Mouse (Mus musculus): ENCODE data around the gene Rnf130.

Gene Rnf130

DNA sequence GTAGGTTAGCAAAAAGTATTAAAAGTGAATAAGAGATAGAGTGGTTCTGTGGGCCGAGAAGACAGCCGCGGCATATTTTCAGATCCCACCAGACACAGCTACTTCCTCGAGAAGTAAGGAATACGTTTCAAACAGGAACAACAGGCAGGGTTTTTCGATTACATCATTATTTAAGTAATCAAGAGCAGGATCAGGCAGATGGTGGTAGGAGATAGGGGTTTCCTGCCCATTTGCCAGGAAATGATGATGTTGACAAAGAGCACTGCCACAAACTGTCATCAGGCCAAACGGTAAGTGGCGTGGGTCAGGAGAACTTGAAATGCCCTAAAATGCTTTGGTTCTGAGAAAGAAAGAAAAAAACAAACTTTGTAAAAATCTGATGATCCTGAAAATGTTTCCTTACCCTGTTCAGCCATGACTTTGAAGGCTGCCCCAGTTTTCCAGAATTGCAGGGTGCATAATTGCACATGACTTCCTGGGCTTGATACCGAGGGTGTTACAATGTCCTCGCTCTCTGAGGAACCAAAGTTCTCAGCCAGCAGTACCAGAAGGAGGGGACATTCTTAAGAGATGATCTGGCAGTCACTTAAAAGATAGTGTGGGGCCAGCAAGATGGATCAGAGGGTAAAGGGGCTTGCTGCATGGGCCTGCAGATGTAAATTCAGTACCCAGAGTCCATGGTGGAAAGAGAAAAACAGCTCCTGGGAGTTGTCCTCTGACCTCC lies 109.2 kb downstream of the Rnf130 start:
- DNase-seq (ENCODE audit: low spot score in 2 of 2) = no peak

DNA sequence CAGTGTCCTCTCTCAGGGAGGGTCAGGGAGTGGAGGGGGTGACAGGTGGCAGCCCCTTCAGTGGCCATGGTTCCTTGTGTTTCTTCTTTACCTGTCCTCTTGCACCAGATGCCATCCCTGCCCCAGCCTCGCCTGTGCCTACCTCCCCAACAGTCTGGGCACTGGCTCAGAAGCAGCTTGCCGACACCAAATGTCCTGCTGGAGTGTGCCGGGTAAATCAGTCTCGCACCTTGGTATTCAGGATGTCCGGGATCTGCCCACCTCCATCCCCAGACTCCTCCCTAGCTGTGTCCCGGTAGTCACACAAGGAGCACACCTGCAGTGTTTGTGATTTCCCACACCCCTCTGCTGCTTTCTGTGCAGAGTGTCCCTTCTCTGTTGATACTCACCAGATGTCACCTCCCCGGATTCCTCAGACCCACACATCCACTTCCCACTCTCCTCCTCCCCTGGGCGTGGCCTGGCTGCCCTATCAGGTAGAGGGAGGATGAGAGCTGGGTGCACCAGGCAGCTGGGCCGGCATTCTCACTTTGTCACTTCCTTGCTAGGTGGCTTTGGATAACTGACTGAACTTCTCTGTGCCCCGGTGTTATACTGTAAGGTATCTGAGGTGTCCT lies 113.2 kb downstream of the Rnf130 start:
- no peak for DNase-seq (ENCODE audit: low spot score in 2 of 2)

- no peak for DNase-seq (ENCODE audit: low spot score in 2 of 2)
Measured at GRCm38 (mm10) chr11:50139571-50139970, 114.4 kb downstream of the Rnf130 start.

DNA sequence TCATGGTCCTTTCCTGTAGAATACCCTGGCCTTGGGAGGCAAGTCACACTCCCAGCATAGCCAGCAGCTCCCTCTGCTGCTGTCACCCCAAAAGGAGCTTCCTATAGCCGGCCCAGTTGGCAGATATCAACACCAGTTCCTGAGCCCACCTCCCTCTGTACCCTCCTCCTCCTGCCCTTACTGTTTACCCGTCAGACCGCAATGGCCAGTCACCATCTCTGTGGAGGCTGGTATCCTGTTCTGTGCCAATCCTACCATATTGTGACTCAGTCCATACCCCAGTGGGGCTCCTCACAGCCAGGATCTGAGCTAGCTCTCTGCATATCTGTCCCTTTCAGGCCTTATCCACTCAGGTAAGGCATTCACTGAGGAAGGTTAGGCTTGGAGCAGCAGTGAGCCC lies 120.4 kb downstream of the Rnf130 start:
- no peak for DNase-seq (ENCODE audit: low spot score in 2 of 2)

DNA sequence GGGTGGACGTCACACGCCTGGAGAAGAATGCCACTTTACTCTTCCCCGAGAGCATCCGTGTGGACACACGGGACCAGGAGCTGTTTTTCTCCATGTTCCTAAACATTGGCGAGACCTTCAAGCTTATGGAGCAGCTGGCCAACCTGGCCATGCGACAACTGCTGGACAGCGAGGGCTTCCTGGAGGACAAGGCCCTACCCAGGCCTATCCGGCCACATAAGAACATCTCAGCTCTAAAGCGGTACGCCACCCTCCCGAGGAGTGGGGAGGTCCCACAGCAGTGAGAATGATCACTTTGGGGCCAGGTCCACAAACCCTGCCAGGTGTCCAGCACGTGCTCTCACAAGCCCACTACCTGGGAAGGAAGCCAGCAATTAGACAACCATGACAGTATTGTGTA lies 121.0 kb downstream of the Rnf130 start:
- no peak for DNase-seq (ENCODE audit: low spot score in 2 of 2)

DNA sequence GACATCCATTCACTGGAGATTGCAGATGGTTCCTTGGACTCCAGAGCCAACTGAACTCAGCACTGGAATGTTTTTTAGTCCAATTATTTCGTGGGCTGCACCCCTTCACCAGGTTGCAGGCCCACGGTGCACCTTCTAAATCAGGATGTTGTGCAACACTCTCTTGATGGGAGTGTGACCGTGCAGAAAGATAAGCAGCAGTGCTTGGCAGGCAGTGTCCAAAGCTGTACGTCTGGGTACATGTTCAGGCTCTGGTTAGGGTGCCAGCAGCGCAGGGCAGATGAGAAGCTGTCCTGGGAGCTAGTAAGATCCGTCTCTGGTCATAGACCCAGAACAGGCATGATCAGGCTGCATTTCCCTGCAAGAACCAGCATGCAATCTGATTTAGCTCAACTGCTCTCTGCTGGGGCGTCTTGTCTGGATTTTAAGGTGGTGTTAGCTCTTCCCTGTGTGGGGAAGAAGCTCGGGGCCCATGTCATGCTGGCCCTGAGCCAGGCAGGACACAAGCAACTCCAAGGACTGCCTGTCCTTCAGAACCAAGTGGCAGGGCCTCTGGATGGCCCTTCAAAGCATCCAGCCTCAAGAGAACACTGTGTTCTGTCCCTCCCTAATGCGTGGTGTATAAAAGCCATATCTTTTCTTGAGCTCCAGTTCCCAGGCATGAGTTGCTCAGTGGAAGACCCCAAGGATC lies 122.3 kb downstream of the Rnf130 start:
- no peak for DNase-seq (ENCODE audit: low spot score in 2 of 2)

DNA sequence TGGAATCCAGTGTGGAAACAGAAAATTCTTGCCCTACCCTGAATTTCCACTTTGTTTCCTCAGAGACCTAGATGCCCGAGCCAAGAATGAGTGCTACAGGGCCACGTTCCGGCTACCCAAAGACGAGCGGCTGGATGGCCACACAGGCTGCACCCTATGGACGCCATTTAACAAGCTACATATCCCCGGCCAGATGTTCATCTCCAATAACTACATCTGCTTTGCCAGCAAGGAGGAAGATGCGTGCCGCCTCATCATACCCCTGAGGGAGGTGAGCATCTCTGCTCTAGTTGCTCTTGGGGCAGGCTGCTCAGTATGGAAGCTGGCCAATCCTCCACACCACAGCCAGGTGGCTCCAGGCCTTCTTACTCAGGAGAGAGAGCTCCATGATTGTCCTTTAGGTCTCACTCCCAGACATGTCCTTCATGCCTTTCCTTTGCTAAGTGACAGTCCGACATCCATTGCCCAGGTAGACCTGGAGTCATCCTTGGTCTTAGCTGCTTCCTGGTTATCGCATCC lies 122.9 kb downstream of the Rnf130 start:
- DNase-seq (ENCODE audit: low spot score in 2 of 2) = no peak

GRCm38 (mm10) chr11:50149200-50149599 lies 124.1 kb downstream of the Rnf130 start:
- no peak for DNase-seq (ENCODE audit: low spot score in 2 of 2)

GRCm38 (mm10) chr11:50149603-50150150 lies 124.5 kb downstream of the Rnf130 start:
- DNase-seq (ENCODE audit: low spot score in 2 of 2) = no peak

- DNase-seq (ENCODE audit: low spot score in 2 of 2) = no peak
Measured at GRCm38 (mm10) chr11:50151374-50151773, 126.2 kb downstream of the Rnf130 start.

DNA sequence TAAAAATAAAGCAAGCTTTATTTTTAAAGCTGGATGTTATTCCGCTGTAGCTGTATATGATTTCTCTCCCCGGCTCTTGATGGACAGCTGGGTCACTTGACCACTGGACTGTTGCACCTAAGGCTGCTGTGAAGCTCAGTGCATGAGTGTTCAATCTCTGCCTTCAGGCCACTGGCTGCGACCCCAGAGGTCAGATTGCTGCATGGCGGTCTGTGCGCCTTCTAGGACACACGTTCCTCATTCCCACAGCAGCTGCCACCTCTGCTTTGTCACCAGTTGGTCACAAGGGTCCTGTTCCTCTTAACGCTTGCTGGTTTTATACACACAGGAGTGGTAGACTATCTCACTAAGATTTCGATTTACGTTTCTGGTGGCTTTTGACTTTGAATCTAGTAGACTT lies 129.0 kb downstream of the Rnf130 start:
- no peak for DNase-seq (ENCODE audit: low spot score in 2 of 2)
